Mouse (Mus musculus) heart, embryonic 14.5 days (tissue): ENCODE measurements around the gene Slc45a3. TPM values are rescaled to one million over a fixed set of nuclear protein-coding genes. Genes with fewer than 3 reads are reported as not detected.
A peak's percentile ranks its signal among the peaks of the same experiment; 100 is the strongest.

Experiments
- ATAC-seq: fragments of 200-750 bp; cut with Nextera tagmentation; 2 replicates; pipeline ENCODE4 v1.8.0; 2017; ENCODE audit warnings: low read depth, moderate TSS enrichment; ENCODE audit not compliant: insufficient number of reproducible peaks, insufficient read depth, low FRiP score
- H3K27ac ChIP-seq, 2 experiments: fragments of 200-500 bp in 1 of 2; fragments of 300-500 bp in 1 of 2; sonication (generic) in 1 of 2; replicated peaks in 1 of 2; 2 replicates each; pipeline ENCODE4 v1.5.1; 2012 to 2014; ENCODE audit warnings: low read depth in 2 of 2, low read length in 2 of 2, control low read depth in 1 of 2, mild to moderate bottlenecking in 1 of 2, mixed read lengths in 1 of 2; ENCODE audit not compliant: control insufficient read depth in 1 of 2, insufficient read depth in 1 of 2
- H3K27me3 ChIP-seq: fragments of 300-500 bp; sonication (generic); 2 replicates; pipeline ENCODE4 v1.6.1; 2014; ENCODE audit warnings: mild to moderate bottlenecking, low read length, control low read depth; ENCODE audit not compliant: control insufficient read depth, insufficient read depth
- H3K36me3 ChIP-seq: fragments of 300-500 bp; sonication (generic); 2 replicates; pipeline ENCODE4 v1.6.1; 2014; ENCODE audit warnings: mild to moderate bottlenecking, control low read depth, low read length, mixed read lengths; ENCODE audit not compliant: control insufficient read depth, insufficient read depth
- H3K4me1 ChIP-seq, 2 experiments: fragments of 200-500 bp in 1 of 2; fragments of 300-500 bp in 1 of 2; sonication (generic) in 1 of 2; 2 replicates each; pipeline ENCODE4 v1.6.1; 2012 to 2014; ENCODE audit warnings: low read length in 2 of 2, control low read depth in 1 of 2, mixed read lengths in 1 of 2; ENCODE audit not compliant: control insufficient read depth in 2 of 2, insufficient read depth in 2 of 2
- H3K4me2 ChIP-seq: fragments of 300-500 bp; sonication (generic); 2 replicates; pipeline ENCODE4 v1.6.1; 2014; ENCODE audit warnings: mild to moderate bottlenecking, low read length
- H3K4me3 ChIP-seq, 2 experiments: fragments of 200-500 bp in 1 of 2; fragments of 300-500 bp in 1 of 2; sonication (generic) in 1 of 2; 2 replicates each; pipeline ENCODE4 v1.5.1; 2012 to 2014; ENCODE audit warnings: low read length in 2 of 2, mild to moderate bottlenecking in 2 of 2, control low read depth in 1 of 2, low read depth in 1 of 2, moderate library complexity in 1 of 2; ENCODE audit not compliant: control insufficient read depth in 1 of 2, insufficient read depth in 1 of 2
- H3K9ac ChIP-seq: fragments of 300-500 bp; sonication (generic); 2 replicates; pipeline ENCODE4 v1.6.1; 2014; ENCODE audit warnings: mild to moderate bottlenecking, low read length
- H3K9me3 ChIP-seq: fragments of 300-500 bp; sonication (generic); 2 replicates; pipeline ENCODE4 v1.6.1; 2016; ENCODE audit warnings: low read length, control low read depth; ENCODE audit not compliant: control insufficient read depth
- WGBS: fragments of 180-500 bp; shearing (Covaris S2); extraction: QIAGEN DNeasy Blood & Tissue Kit; methylation state at CpG from one replicate; pipeline ENCODE4 v1.1.7; 2014; 5-methylcytosine and 5-hydroxymethylcytosine counted together
- polyA plus RNA-seq: library from polyadenylated mRNA; unstranded; fragments of >200 nt; fragmentation: Nextera tagmentation; extraction: Ambion mirVana; gene quantifications from 2 replicates; pipeline ENCODE4 v1.2.1, GENCODE M21; 2014

Slc45a3 gene
- polyA plus RNA-seq, 1 experiment from 2014 or later = 3.1 TPM

- Histone ChIP-seq H3K27me3 (peaks cover 58% of the 10 kb centered on the region), H3K9ac (no peak overlapping the region), H3K36me3 (no peaks in the 10 kb centered on the region), H3K4me3 (no peak overlapping the region), H3K4me2 (no peak overlapping the region), H3K27ac (no peak overlapping the region), H3K9me3 (no peaks in the 10 kb centered on the region), H3K4me1 (peaks cover 9 to 17% of the 10 kb centered on the region in 2 experiments)
- no peak for ATAC-seq
- WGBS = 44% methylated on average over 5 of the region's 5 CpGs
Measured at GRCm38 (mm10) chr1:131965818-131966217, 3.1 kb downstream of the Slc45a3 start.

- Histone ChIP-seq H3K4me3 (no peak overlapping the region), H3K4me2 (no peak overlapping the region), H3K27me3 (peaks cover 46% of the 10 kb centered on the region), H3K9me3 (no peaks in the 10 kb centered on the region), H3K36me3 (no peaks in the 10 kb centered on the region), H3K4me1 (peaks cover 17 to 24% of the 10 kb centered on the region in 2 experiments), H3K27ac (no peak overlapping the region), H3K9ac (no peak overlapping the region)
- ATAC-seq = no peak
- 69% methylated on average over 7 of the region's 7 CpGs for WGBS
Measured at GRCm38 (mm10) chr1:131967336-131967735, 4.6 kb downstream of the Slc45a3 start.

- Histone ChIP-seq H3K36me3 (no peaks in the 10 kb centered on the region), H3K9me3 (no peaks in the 10 kb centered on the region), H3K9ac (no peak overlapping the region), H3K27me3 (peaks cover 38% of the 10 kb centered on the region), H3K4me2 (no peak overlapping the region), H3K4me3 (no peak overlapping the region), H3K4me1 (peaks cover 19 to 20% of the 10 kb centered on the region in 2 experiments), H3K27ac (no peak overlapping the region)
- 43% methylated on average over 3 of the region's 3 CpGs for WGBS
- ATAC-seq = no peak
Measured at GRCm38 (mm10) chr1:131968556-131968955, 5.8 kb downstream of the Slc45a3 start.

GRCm38 (mm10) chr1:131968983-131969382 is 6.2 kb downstream of the Slc45a3 start:
- Histone ChIP-seq H3K4me2 (no peak overlapping the region), H3K9ac (no peak overlapping the region), H3K9me3 (no peaks in the 10 kb centered on the region), H3K36me3 (no peaks in the 10 kb centered on the region), H3K27me3 (peaks cover 38% of the 10 kb centered on the region), H3K4me1 (peaks cover 16 to 20% of the 10 kb centered on the region in 2 experiments), H3K27ac (no peak overlapping the region), H3K4me3 (no peak overlapping the region)
- WGBS = 70% methylated on average over 6 of the region's 6 CpGs
- no peak for ATAC-seq

GRCm38 (mm10) chr1:131969825-131970224 is 7.1 kb downstream of the Slc45a3 start:
- no peak overlapping the region for H3K9ac ChIP-seq
- 60% methylated on average over 4 of the region's 4 CpGs for WGBS

GRCm38 (mm10) chr1:131970322-131970660 is 7.5 kb downstream of the Slc45a3 start:
- H3K36me3 ChIP-seq = no peaks in the 10 kb centered on the region
- no peak for ATAC-seq
- H3K9me3 ChIP-seq = no peaks in the 10 kb centered on the region
- no peak overlapping the region for H3K4me3 ChIP-seq
- no peak overlapping the region for H3K27ac ChIP-seq
- no peak overlapping the region for H3K4me2 ChIP-seq
- peaks cover 28% of the 10 kb centered on the region for H3K27me3 ChIP-seq
- 63% methylated on average over 5 of the region's 5 CpGs for WGBS
- peaks cover 16 to 18% of the 10 kb centered on the region in 2 experiments for H3K4me1 ChIP-seq
- no peak overlapping the region; the same call in 1 of the 2 replicates for H3K9ac ChIP-seq

More at GRCm38 (mm10) chr1:131969825-131970224, 7.1 kb downstream of the Slc45a3 start:
- Histone ChIP-seq H3K27me3 (peaks cover 31% of the 10 kb centered on the region), H3K4me3 (no peak overlapping the region), H3K27ac (no peak overlapping the region), H3K9me3 (no peaks in the 10 kb centered on the region), H3K4me2 (no peak overlapping the region), H3K4me1 (peaks cover 16 to 18% of the 10 kb centered on the region in 2 experiments), H3K36me3 (no peaks in the 10 kb centered on the region)
- no peak for ATAC-seq

- Histone ChIP-seq H3K4me1 (peaks cover 16 to 18% of the 10 kb centered on the region in 2 experiments), H3K4me3 (no peak overlapping the region), H3K4me2 (peak overlapping the region; percentile 17; the same call in 1 of the 2 replicates), H3K36me3 (no peaks in the 10 kb centered on the region), H3K9ac (peak overlapping the region; percentile 22; the same call in 1 of the 2 replicates), H3K27me3 (peaks cover 22% of the 10 kb centered on the region), H3K27ac (no peak overlapping the region), H3K9me3 (no peaks in the 10 kb centered on the region)
- 13% methylated on average over 16 of the region's 16 CpGs for WGBS
- ATAC-seq = no peak
Measured at GRCm38 (mm10) chr1:131970661-131971520, 8.1 kb downstream of the Slc45a3 start.
